Mouse (Mus musculus) C2C12 (cell line): ENCODE results near the gene Nme3.

Source experiments
- CEBPB ChIP-seq: IDR thresholded peaks from one replicate; pipeline ENCODE4 v1.6.1; 2011; ENCODE audit warnings: low read depth, mild to moderate bottlenecking, control low read depth, moderate library complexity
- CTCF ChIP-seq: IDR thresholded peaks from one replicate; pipeline ENCODE4 v1.5.1; 2011; ENCODE audit not compliant: control insufficient read depth, insufficient read depth, insufficient read length
- MAX ChIP-seq: IDR thresholded peaks from one replicate; pipeline ENCODE4 v1.6.1; 2011; ENCODE audit warnings: mild to moderate bottlenecking, control low read depth
- MYOG ChIP-seq: IDR thresholded peaks from one replicate; pipeline ENCODE4 v1.6.1; 2011; ENCODE audit not compliant: control insufficient read depth, insufficient read length; ENCODE audit errors: extremely low read depth
- USF1 ChIP-seq: IDR thresholded peaks from one replicate; pipeline ENCODE4 v1.6.1; 2011; ENCODE audit warnings: low read depth, mild to moderate bottlenecking, control low read depth, moderate library complexity

DNA sequence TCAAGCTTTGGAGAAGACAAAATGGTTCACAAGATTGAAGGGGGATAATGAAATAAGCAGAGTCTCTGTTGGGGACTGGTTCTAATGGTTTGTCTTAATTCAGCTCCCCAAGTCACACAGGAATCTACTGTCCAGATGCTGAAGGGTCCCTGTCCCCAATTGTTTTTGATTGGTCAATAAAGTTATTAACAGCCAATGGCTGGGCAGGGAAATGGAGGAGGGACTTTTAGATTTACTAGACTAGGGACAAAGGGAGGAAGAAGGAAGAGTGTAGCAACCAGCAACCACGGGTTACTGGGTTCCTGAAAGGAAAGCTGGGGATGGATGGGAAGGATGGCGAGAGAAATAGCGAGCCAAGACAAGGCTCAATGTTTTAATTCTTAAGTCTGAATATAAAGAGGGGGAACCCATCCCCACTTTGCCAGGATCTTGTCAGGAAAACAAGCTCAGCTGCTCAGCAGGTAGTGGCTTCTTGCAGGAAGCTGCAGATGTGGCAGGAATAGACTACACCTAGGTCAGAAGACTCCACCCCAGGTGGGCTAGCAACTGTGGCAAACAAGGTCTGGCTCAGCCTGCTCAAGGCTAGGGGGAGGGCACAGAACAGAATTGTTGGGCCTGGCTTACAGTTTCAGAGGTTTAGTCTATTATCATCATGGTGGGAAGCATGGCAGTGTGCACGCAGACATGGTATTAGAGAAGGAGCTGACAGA lies 22.4 kb upstream of the Nme3 start:
- TF ChIP-seq CTCF (no peak), MAX (no peak), USF1 (no peak), CEBPB (no peak), MYOG (no peak)
